Mouse (Mus musculus) large intestine, adult 2 months (tissue): ENCODE data around the gene Npas3. TPM values are rescaled to one million over a fixed set of nuclear protein-coding genes. Genes with fewer than 3 reads are reported as not detected.

ENCODE experiments used
- DNase-seq: peaks from one replicate; pipeline ENCODE4 v3.0.0-alpha.2; 2012; ENCODE audit warnings: low read depth, low spot score
- WGBS: fragments of 180-500 bp; shearing (Covaris S2); methylation state at CpG from one replicate; pipeline ENCODE4 v1.1.7; 2018; 5-methylcytosine and 5-hydroxymethylcytosine counted together
- polyA plus RNA-seq: library from polyadenylated mRNA; depleted of rRNA; stranded (reverse); fragments of >200 nt; gene quantifications from 2 replicates; pipeline ENCODE4 v1.2.3, GENCODE M21; 2012

Npas3 gene
- polyA plus RNA-seq, 1 experiment = 0.04 TPM

DNA sequence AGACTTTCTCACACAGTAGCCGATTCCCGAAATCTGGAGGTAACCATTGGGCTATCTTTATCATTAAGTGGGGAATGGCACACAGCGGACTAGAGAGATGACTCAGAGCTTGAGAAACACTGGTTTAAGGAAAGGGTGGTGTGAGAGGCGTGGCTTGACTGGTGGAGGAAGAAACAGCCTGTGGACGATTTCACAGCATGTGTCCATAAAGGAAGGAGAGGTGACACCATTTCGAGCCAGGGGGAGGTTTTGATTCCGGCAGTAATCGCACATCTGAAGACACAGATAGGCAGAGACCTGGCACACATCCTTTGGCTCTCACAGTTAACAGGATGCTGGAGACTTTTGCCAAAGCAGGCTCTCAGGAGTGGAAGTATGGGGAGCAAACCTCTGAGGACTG lies 660.3 kb downstream of the Npas3 start:
- 60% methylated on average over 8 of the region's 8 CpGs for WGBS

GRCm38 (mm10) chr12:53910192-53910591 lies 661.7 kb downstream of the Npas3 start:
- 67% methylated on average over 2 of the region's 2 CpGs for WGBS

More for the DNA sequence above, 660.3 kb downstream of the Npas3 start:
- no peak for DNase-seq

GRCm38 (mm10) chr12:53922153-53922552 lies 673.7 kb downstream of the Npas3 start:
- DNase-seq = no peak
- 95% methylated on average over 7 of the region's 7 CpGs for WGBS

More at GRCm38 (mm10) chr12:53910192-53910591, 661.7 kb downstream of the Npas3 start:
- no peak for DNase-seq

GRCm38 (mm10) chr12:53948826-53949225 lies 700.3 kb downstream of the Npas3 start:
- WGBS = 87% methylated on average over 2 of the region's 2 CpGs
- no peak for DNase-seq

DNA sequence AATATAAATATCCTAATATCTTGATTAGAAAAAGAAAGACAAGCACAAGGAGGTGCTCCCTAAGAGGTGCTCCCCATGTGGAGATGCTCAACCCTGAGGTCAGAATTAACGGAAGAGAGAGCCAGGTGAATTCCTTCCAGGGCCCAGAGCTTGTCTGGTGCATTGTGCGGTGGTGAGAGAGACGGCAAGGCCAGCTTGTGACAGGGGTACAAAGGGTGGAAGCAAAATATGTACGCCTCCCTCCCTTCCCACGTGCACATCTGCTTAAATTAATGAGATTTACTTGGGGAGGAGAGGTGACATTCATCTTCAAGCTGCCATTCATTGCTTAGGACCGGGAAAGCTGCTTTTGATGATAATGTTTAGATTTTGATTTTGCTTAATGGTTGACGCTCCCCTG lies 713.5 kb downstream of the Npas3 start:
- DNase-seq = no peak
- 68% methylated on average over 7 of the region's 7 CpGs for WGBS

DNA sequence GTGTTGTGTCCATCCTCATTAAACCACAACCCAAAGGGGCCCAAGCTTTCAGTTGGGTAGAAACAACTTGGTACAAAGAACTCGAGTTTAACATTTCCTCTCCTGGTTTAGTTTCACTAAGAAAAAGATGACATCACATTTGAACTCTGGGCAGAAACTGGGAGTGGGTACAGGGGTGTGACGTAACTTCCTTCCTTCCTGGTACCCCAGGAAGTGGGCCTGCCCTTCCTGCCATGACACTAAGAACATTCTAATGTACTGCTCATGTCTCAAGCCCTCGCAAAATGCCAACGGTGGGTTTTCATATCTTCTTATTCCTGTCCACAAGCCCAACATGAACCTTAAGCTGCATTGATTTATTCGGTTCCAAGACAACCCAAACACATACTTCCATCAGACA lies 715.1 kb downstream of the Npas3 start:
- WGBS = 76% methylated on average over 5 of the region's 5 CpGs
- no peak for DNase-seq

DNA sequence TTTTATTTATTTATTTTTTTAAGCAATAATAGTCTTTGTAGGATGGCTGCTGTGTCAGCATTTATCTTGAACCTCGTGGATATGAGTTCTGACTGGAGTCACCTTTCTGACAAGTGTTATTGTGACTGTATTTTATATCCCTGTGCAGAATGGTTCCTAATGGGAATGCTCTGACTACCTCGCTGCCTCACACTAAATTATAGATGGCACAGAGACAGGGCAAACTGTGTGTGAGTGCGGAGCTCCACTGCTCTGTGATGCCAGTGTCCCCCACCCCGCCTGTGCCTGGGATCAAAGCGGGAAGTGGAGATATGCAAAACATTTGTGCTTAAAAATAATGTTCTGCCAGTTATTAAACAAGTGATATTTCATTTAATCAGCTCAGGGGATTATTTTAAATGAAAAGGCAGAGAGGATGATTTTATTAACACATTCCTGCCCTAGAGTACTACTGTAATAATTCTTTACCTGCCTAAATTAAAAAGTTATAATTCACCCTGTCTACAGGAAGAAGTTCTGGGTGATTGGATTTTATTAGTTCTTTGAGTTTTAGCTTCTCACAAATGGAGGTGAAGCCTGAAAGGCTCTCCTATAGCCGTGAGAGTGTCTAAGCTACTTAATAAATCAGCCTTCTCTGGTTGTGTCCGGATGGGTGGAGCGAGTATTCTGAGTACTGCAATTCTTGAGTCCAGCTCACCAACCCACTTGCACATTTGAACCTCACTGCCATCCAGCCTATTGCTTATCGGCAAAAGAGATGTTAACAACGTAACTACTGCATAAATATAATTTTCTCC lies 721.1 kb downstream of the Npas3 start:
- 73% methylated on average over 10 of the region's 10 CpGs for WGBS

DNA sequence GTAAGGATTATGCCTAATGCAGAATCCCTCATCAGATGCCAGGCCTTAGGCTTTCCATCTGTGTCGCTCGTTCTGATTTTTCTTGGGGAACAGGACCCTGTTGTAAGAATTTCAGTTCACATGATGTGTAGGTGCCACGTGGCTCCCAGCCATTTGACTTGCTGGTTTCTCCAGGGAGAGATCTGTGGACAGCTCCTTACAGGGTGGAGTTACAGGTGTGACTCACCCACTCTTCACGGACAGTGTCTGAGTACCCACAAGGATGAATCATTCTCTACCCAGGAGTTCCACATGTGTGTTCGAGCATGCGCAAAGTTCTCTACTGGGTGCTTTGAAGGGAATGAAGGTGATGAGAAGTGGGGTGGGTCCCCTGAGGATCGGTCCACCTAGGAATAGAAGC lies 722.2 kb downstream of the Npas3 start:
- 80% methylated on average over 7 of the region's 7 CpGs for WGBS

More for the DNA sequence above, 721.1 kb downstream of the Npas3 start:
- DNase-seq = no peak

DNA sequence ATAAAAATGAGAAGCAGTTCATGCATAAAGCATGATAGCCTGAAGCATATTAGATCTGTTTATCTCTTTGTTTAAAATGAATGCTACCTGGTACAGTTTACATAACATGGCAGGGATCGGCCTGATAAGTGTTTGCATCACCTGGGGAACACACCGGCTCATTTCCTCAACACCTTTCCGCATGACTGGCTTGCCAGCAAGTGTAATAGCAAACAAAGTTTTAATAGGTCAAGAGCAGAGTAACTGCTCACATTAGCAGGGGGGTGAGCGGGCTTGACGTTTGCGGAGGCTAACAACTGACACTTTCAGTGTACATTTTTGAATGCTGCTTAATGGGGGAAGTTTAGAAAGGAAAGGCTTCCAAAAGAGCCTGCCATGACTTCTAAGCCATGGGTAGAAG lies 724.9 kb downstream of the Npas3 start:
- 50% methylated on average over 6 of the region's 6 CpGs for WGBS
- DNase-seq = no peak

More for the DNA sequence above, 722.2 kb downstream of the Npas3 start:
- no peak for DNase-seq

GRCm38 (mm10) chr12:53981575-53982507 lies 733.4 kb downstream of the Npas3 start:
- 81% methylated on average over 9 of the region's 9 CpGs for WGBS
- DNase-seq = no peak

DNA sequence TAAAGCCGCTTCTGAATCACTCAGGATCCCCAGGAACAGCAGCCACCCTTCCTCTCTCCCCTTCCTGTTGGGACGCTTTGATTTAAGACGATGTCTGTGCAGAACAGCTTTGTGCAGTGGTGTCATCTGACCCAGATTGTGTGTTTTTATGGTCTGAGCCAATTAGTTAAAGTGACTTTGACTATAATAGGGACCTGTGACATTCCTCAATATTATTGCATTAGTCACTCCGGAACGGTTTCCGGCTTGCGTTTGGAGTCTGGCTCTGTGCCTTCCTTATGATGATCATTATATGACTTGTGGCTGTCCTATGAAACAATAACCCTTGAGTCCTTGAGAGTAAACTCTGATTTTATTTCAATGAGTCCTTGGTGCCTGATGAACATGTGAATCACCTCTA lies 735.5 kb downstream of the Npas3 start:
- WGBS = 47% methylated on average over 7 of the region's 7 CpGs
- no peak for DNase-seq

DNA sequence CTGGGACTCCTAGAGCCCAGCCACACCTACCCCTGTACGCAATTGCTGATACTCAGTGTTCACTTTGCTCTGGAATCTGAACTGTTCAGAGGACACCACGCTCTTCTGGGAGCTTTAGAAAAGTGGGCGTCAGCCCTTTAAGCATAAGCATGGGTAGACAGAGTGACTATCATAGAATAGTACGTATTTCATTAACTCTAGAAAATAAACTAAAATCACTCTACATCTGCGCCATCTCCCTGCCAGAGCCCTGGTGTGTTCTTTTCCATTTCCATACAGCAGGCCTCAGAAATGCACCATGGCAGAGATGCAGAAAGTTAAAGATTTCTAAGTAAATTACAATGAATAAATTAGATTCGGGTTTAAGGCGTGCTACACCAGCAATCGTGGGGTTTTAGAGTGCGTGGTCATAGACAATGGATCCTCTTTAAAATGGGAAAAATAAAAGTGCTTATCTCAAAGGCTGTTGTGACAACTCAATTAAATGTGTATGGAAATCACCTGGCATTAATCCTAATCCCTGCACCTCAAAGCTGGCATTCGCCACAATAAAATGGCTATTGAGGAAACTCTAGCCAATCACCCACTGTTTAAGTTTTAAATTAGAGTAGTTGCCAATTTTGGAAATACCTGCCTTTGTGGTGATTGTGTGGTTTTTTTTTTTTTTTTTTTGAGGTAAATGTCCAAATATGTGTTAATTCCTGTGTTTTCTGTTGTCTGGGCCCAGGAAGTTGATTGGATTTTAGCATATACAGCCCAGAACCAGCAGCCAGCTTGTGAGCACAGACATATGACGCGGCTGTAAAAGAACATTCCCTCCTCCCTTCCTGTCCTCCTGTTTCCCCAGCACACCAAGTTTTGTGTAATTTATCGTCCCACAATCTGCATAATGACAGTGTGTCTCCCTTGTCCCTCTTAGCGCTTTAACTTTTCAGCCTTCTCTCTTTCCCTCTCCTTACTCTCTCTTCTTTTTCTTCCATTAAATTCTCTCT lies 737.7 kb downstream of the Npas3 start:
- WGBS = 71% methylated on average over 14 of the region's 14 CpGs
- DNase-seq = no peak

DNA sequence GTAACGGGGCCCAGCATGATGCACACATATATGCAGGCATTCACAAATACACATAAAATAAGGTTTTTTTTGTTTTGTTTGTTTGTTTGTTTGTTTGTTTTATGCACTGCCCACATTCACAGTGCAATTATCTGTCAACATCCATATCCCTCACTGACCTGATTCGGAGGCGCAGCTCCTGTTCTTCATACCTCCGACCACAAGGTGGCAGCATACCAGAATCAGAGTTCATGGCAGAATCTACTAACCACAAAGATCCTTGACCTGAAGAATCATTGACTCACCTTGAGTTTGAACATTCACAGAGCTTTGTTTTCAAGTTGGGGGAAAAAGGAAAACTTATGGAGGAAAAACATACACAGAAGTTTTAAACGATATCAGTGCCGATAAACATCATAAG lies 743.9 kb downstream of the Npas3 start:
- no peak for DNase-seq
- WGBS = 95% methylated on average over 6 of the region's 6 CpGs

- 51% methylated on average over 5 of the region's 5 CpGs for WGBS
- DNase-seq = no peak
Measured at GRCm38 (mm10) chr12:53995710-53996109, 747.2 kb downstream of the Npas3 start.

DNA sequence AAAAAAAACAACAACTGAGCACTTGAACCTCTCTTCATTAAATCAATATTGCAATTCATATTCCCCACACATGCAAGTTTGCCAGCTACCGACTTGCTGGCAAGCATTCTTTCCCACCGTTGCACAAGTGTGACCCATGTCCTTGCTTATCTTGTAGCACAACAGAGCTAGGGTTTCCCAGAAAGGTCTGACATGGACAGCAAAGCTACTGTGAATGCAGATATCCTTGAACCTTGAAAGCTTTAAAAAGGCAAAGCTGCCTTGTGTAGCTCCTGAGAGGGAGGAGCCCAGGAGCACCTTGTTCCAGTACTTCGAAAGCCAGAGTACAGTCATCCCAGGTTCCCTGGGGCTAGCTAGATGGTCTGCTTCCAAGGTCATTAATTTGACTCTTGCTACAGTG lies 748.7 kb downstream of the Npas3 start:
- no peak for DNase-seq
- 92% methylated on average over 3 of the region's 3 CpGs for WGBS

GRCm38 (mm10) chr12:53999647-54000637 lies 751.5 kb downstream of the Npas3 start:
- DNase-seq = no peak
- WGBS = 67% methylated on average over 15 of the region's 15 CpGs

- no peak for DNase-seq
- 71% methylated on average over 4 of the region's 4 CpGs for WGBS
Measured at GRCm38 (mm10) chr12:54002496-54002895, 754.0 kb downstream of the Npas3 start.

DNA sequence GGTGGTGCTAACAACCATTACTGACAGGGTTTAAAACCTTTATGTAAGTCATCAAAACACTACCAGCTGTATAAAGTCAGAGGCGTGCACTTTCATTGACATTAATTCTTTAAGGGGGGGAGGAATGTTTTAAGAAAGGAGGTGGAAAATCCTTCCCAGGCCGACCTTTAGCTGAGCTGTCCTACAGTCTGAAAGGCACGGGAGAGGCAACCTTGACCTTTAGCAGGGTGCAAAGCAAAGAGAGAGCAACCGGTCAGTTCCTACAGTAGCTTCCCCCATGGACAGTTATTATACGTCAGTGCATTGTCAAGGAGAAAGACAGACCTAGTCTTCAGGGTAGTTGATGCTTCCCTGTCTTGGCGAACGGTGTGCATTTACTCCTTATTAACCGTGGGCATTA lies 756.1 kb downstream of the Npas3 start:
- 49% methylated on average over 8 of the region's 8 CpGs for WGBS
- no peak for DNase-seq
